Mouse (Mus musculus) liver, embryonic 14.5 days (tissue): ENCODE measurements at regions not wholly inside any gene's neighbourhood (a gene's known extent, or its start where the extent isn't known, plus 50 kb on each side); places are given as distances from the start of the nearest gene placed in this dataset.

Experiments
- CTCF ChIP-seq: IDR thresholded peaks from 2 replicates; pipeline ENCODE4 v1.5.1; 2016; ENCODE audit warnings: antibody characterized with exemption, low read depth, control low read depth
- EP300 ChIP-seq: IDR thresholded peaks from 2 replicates; pipeline ENCODE4 v1.6.1; 2016; ENCODE audit warnings: antibody characterized with exemption, low read depth

- TF ChIP-seq CTCF (no peak), EP300 (no peak)
These were observed 98.2 kb upstream of the Rpl38 start for GRCm38 (mm10) chr11:114570076-114570475.
